Mouse (Mus musculus): ENCODE measurements at regions not wholly inside any gene's neighbourhood (a gene's known extent, or its start where the extent isn't known, plus 50 kb on each side); places are given as distances from the start of the nearest gene placed in this dataset.
A peak's percentile ranks its signal among the peaks of the same experiment; 100 is the strongest.

GRCm38 (mm10) chr11:44012314-44012713 lies 111.3 kb upstream of the Adra1b start:
- Histone ChIP-seq H3K4me3 (ENCODE audit: low read depth, low read length) (no peak overlapping the region), H3K9me3 (replicated peaks; ENCODE audit: control insufficient read depth, low read length) (no peaks in the 10 kb centered on the region), H3K27ac (ENCODE audit: low read depth, low read length) (no peak overlapping the region), H3K4me2 (ENCODE audit: low read length) (no peak overlapping the region), H3K9ac (ENCODE audit: low read length) (no peak overlapping the region), H3K36me3 (ENCODE audit: control insufficient read depth, insufficient read depth, low read length) (no peaks in the 10 kb centered on the region), H3K4me1 (ENCODE audit: control insufficient read depth, insufficient read depth, low read length) (no peaks in the 10 kb centered on the region), H3K27me3 (replicated peaks; ENCODE audit: control insufficient read depth, insufficient read depth, low read length) (0 out of 2 replicates have a peak, but pooled peaks cover 4% of the 10 kb centered on the region)
- 89% methylated on average over 5 of the region's 5 CpGs for WGBS
- DNase-seq (ENCODE audit: low spot score) (no peak), ATAC-seq (no peak)

GRCm38 (mm10) chr11:44013841-44014240 lies 112.8 kb upstream of the Adra1b start:
- Histone ChIP-seq H3K36me3 (ENCODE audit: control insufficient read depth, insufficient read depth, low read length) (no peaks in the 10 kb centered on the region), H3K27me3 (replicated peaks; ENCODE audit: control insufficient read depth, insufficient read depth, low read length) (0 out of 2 replicates have a peak, but pooled peaks cover 4% of the 10 kb centered on the region), H3K4me2 (ENCODE audit: low read length) (no peak overlapping the region), H3K9me3 (replicated peaks; ENCODE audit: control insufficient read depth, low read length) (no peaks in the 10 kb centered on the region), H3K4me1 (ENCODE audit: control insufficient read depth, insufficient read depth, low read length) (no peaks in the 10 kb centered on the region), H3K4me3 (ENCODE audit: low read depth, low read length) (no peak overlapping the region), H3K9ac (ENCODE audit: low read length) (no peak overlapping the region), H3K27ac (ENCODE audit: low read depth, low read length) (no peak overlapping the region)
- DNase-seq (ENCODE audit: low spot score) (no peak), ATAC-seq (no peak)
- WGBS: 67% methylated on average over 1 of the region's 1 CpGs

GRCm38 (mm10) chr11:44021638-44022037 lies 120.6 kb upstream of the Adra1b start:
- 60% methylated on average over 4 of the region's 4 CpGs for WGBS
- no peaks in the 10 kb centered on the region for H3K36me3 ChIP-seq (ENCODE audit: control insufficient read depth, insufficient read depth, low read length)
- no peak overlapping the region for H3K27ac ChIP-seq (ENCODE audit: low read depth, low read length)
- no peak overlapping the region for H3K4me2 ChIP-seq (ENCODE audit: low read length)
- no peak overlapping the region for H3K4me3 ChIP-seq (ENCODE audit: low read depth, low read length)
- H3K27me3 ChIP-seq (replicated peaks; ENCODE audit: control insufficient read depth, insufficient read depth, low read length): no peaks in the 10 kb centered on the region
- 0 out of 2 replicates have a peak, but pooled peaks cover 3% of the 10 kb centered on the region for H3K4me1 ChIP-seq (ENCODE audit: control insufficient read depth, insufficient read depth, low read length)
- no peak for ATAC-seq
- no peaks in the 10 kb centered on the region for H3K9me3 ChIP-seq (replicated peaks; ENCODE audit: control insufficient read depth, low read length)
- H3K9ac ChIP-seq (ENCODE audit: low read length): no peak overlapping the region
- peak; percentile 10 for DNase-seq (ENCODE audit: low spot score)

GRCm38 (mm10) chr11:44027046-44027445 lies 126.0 kb upstream of the Adra1b start:
- H3K4me2 ChIP-seq (ENCODE audit: low read length): no peak overlapping the region
- DNase-seq (ENCODE audit: low spot score) (no peak), ATAC-seq (no peak)
- H3K4me1 ChIP-seq (ENCODE audit: control insufficient read depth, insufficient read depth, low read length): no peaks in the 10 kb centered on the region
- H3K27ac ChIP-seq (ENCODE audit: low read depth, low read length): no peak overlapping the region
- H3K9ac ChIP-seq (ENCODE audit: low read length): no peak overlapping the region
- H3K9me3 ChIP-seq (replicated peaks; ENCODE audit: control insufficient read depth, low read length): no peaks in the 10 kb centered on the region
- H3K36me3 ChIP-seq (ENCODE audit: control insufficient read depth, insufficient read depth, low read length): no peaks in the 10 kb centered on the region
- H3K4me3 ChIP-seq (ENCODE audit: low read depth, low read length): no peak overlapping the region
- no peaks in the 10 kb centered on the region for H3K27me3 ChIP-seq (replicated peaks; ENCODE audit: control insufficient read depth, insufficient read depth, low read length)
- WGBS: 88% methylated on average over 3 of the region's 3 CpGs

- Histone ChIP-seq H3K27ac (ENCODE audit: low read depth, low read length) (no peak overlapping the region), H3K9ac (ENCODE audit: low read length) (no peak overlapping the region), H3K36me3 (ENCODE audit: control insufficient read depth, insufficient read depth, low read length) (no peaks in the 10 kb centered on the region), H3K4me3 (ENCODE audit: low read depth, low read length) (no peak overlapping the region), H3K27me3 (replicated peaks; ENCODE audit: control insufficient read depth, insufficient read depth, low read length) (0 out of 2 replicates have a peak, but pooled peaks cover 6% of the 10 kb centered on the region), H3K9me3 (replicated peaks; ENCODE audit: control insufficient read depth, low read length) (no peaks in the 10 kb centered on the region), H3K4me2 (ENCODE audit: low read length) (no peak overlapping the region), H3K4me1 (ENCODE audit: control insufficient read depth, insufficient read depth, low read length) (no peaks in the 10 kb centered on the region)
- WGBS: 9% methylated on average over 2 of the region's 2 CpGs
- ATAC-seq: peak; percentile 69; the same call in 1 of the 2 replicates
- DNase-seq (ENCODE audit: low spot score): peak; percentile 65
Observed at GRCm38 (mm10) chr11:44046083-44046482, 145.1 kb upstream of the Adra1b start.

GRCm38 (mm10) chr11:44049253-44049976 lies 148.4 kb upstream of the Adra1b start:
- Histone ChIP-seq H3K4me2 (ENCODE audit: low read length) (no peak overlapping the region), H3K27ac (ENCODE audit: low read depth, low read length) (no peak overlapping the region), H3K9me3 (replicated peaks; ENCODE audit: control insufficient read depth, low read length) (no peaks in the 10 kb centered on the region), H3K36me3 (ENCODE audit: control insufficient read depth, insufficient read depth, low read length) (no peaks in the 10 kb centered on the region), H3K4me3 (ENCODE audit: low read depth, low read length) (no peak overlapping the region), H3K27me3 (replicated peaks; ENCODE audit: control insufficient read depth, insufficient read depth, low read length) (0 out of 2 replicates have a peak, but pooled peaks cover 6% of the 10 kb centered on the region), H3K9ac (ENCODE audit: low read length) (no peak overlapping the region), H3K4me1 (ENCODE audit: control insufficient read depth, insufficient read depth, low read length) (no peaks in the 10 kb centered on the region)
- WGBS: 78% methylated on average over 5 of the region's 5 CpGs
- DNase-seq (ENCODE audit: low spot score): no peak
- no peak for ATAC-seq

GRCm38 (mm10) chr11:44052481-44052880 lies 151.5 kb upstream of the Adra1b start:
- Histone ChIP-seq H3K4me1 (ENCODE audit: control insufficient read depth, insufficient read depth, low read length) (no peaks in the 10 kb centered on the region), H3K4me2 (ENCODE audit: low read length) (no peak overlapping the region), H3K27me3 (replicated peaks; ENCODE audit: control insufficient read depth, insufficient read depth, low read length) (0 out of 2 replicates have a peak, but pooled peaks cover 6% of the 10 kb centered on the region), H3K27ac (ENCODE audit: low read depth, low read length) (no peak overlapping the region), H3K9ac (ENCODE audit: low read length) (no peak overlapping the region), H3K9me3 (replicated peaks; ENCODE audit: control insufficient read depth, low read length) (no peaks in the 10 kb centered on the region), H3K4me3 (ENCODE audit: low read depth, low read length) (no peak overlapping the region), H3K36me3 (ENCODE audit: control insufficient read depth, insufficient read depth, low read length) (no peaks in the 10 kb centered on the region)
- DNase-seq (ENCODE audit: low spot score) (no peak), ATAC-seq (no peak)
- 95% methylated on average over 5 of the region's 5 CpGs for WGBS

GRCm38 (mm10) chr11:44062446-44062845 lies 161.4 kb upstream of the Adra1b start:
- H3K36me3 ChIP-seq (ENCODE audit: control insufficient read depth, insufficient read depth, low read length): no peaks in the 10 kb centered on the region
- no peak overlapping the region for H3K27ac ChIP-seq (ENCODE audit: low read depth, low read length)
- H3K4me2 ChIP-seq (ENCODE audit: low read length): no peak overlapping the region
- H3K9ac ChIP-seq (ENCODE audit: low read length): no peak overlapping the region
- ATAC-seq (no peak), DNase-seq (ENCODE audit: low spot score) (no peak)
- H3K9me3 ChIP-seq (replicated peaks; ENCODE audit: control insufficient read depth, low read length): no peaks in the 10 kb centered on the region
- H3K4me3 ChIP-seq (ENCODE audit: low read depth, low read length): no peak overlapping the region
- H3K4me1 ChIP-seq (ENCODE audit: control insufficient read depth, insufficient read depth, low read length): no peaks in the 10 kb centered on the region
- WGBS: 90% methylated on average over 1 of the region's 1 CpGs
- H3K27me3 ChIP-seq (replicated peaks; ENCODE audit: control insufficient read depth, insufficient read depth, low read length): no peaks in the 10 kb centered on the region

- no peak for ATAC-seq
- no peak overlapping the region for H3K27ac ChIP-seq (ENCODE audit: low read depth, low read length)
- no peaks in the 10 kb centered on the region for H3K27me3 ChIP-seq (replicated peaks; ENCODE audit: control insufficient read depth, insufficient read depth, low read length)
- no peaks in the 10 kb centered on the region for H3K4me1 ChIP-seq (ENCODE audit: control insufficient read depth, insufficient read depth, low read length)
- DNase-seq (ENCODE audit: low spot score): no peak
- no peak overlapping the region for H3K9ac ChIP-seq (ENCODE audit: low read length)
- no peak overlapping the region for H3K4me3 ChIP-seq (ENCODE audit: low read depth, low read length)
- H3K9me3 ChIP-seq (replicated peaks; ENCODE audit: control insufficient read depth, low read length): no peaks in the 10 kb centered on the region
- no peaks in the 10 kb centered on the region for H3K36me3 ChIP-seq (ENCODE audit: control insufficient read depth, insufficient read depth, low read length)
- WGBS: 84% methylated on average over 2 of the region's 2 CpGs
- no peak overlapping the region for H3K4me2 ChIP-seq (ENCODE audit: low read length)
Observed at GRCm38 (mm10) chr11:44066176-44066575, 165.2 kb upstream of the Adra1b start.

Measured in forebrain, embryonic 14.5 days (tissue).